Mouse (Mus musculus) intestine, embryonic 16.5 days (tissue): ENCODE data around the gene Mpzl1. TPM values are rescaled to one million over a fixed set of nuclear protein-coding genes. Genes with fewer than 3 reads are reported as not detected.

Source experiments
- ATAC-seq: fragments of 200-750 bp; cut with Nextera tagmentation; 2 replicates; pipeline ENCODE4 v1.8.0; 2017; ENCODE audit warnings: moderate TSS enrichment, moderate library complexity
- H3K27ac ChIP-seq: fragments of 300-500 bp; sonication (generic); 2 replicates; pipeline ENCODE4 v1.5.1; 2014; ENCODE audit warnings: mild to moderate bottlenecking, low read length
- H3K27me3 ChIP-seq: fragments of 300-500 bp; sonication (generic); replicated peaks from 2 replicates; pipeline ENCODE4 v1.6.1; 2014; ENCODE audit warnings: low read length, control low read depth, mixed read lengths; ENCODE audit not compliant: control insufficient read depth, insufficient read depth
- H3K36me3 ChIP-seq: fragments of 300-500 bp; sonication (generic); 2 replicates; pipeline ENCODE4 v1.6.1; 2014; ENCODE audit warnings: low read length, control low read depth; ENCODE audit not compliant: control insufficient read depth, insufficient read depth
- H3K4me1 ChIP-seq: fragments of 300-500 bp; sonication (generic); 2 replicates; pipeline ENCODE4 v1.6.1; 2014; ENCODE audit warnings: low read length, control low read depth, mixed read lengths; ENCODE audit not compliant: control insufficient read depth, insufficient read depth
- H3K4me2 ChIP-seq: fragments of 300-500 bp; sonication (generic); 2 replicates; pipeline ENCODE4 v1.6.1; 2014; ENCODE audit warnings: low read depth, low read length, control low read depth
- H3K4me3 ChIP-seq: fragments of 300-500 bp; sonication (generic); 2 replicates; pipeline ENCODE4 v1.5.1; 2014; ENCODE audit warnings: mild to moderate bottlenecking, low read length
- H3K9ac ChIP-seq: fragments of 300-500 bp; sonication (generic); 2 replicates; pipeline ENCODE4 v1.6.1; 2014; ENCODE audit warnings: low read depth, low read length
- H3K9me3 ChIP-seq: fragments of 300-500 bp; sonication (generic); 2 replicates; pipeline ENCODE4 v1.6.1; 2016; ENCODE audit warnings: low read length, control low read depth; ENCODE audit not compliant: control insufficient read depth
- WGBS: fragments of 180-500 bp; shearing (Covaris S2); extraction: QIAGEN DNeasy Blood & Tissue Kit; methylation state at CpG from one replicate; pipeline ENCODE4 v1.1.7; 2014; 5-methylcytosine and 5-hydroxymethylcytosine counted together
- polyA plus RNA-seq: library from polyadenylated mRNA; unstranded; fragments of >200 nt; fragmentation: Nextera tagmentation; extraction: Ambion mirVana; gene quantifications from 2 replicates; pipeline ENCODE4 v1.2.1, GENCODE M21; 2015

Gene Mpzl1
- polyA plus RNA-seq, 1 experiment from 2014 or later = 110 TPM

GRCm38 (mm10) chr1:165661725-165662124 is 27.4 kb upstream of the Mpzl1 start:
- H3K4me1 ChIP-seq = peaks cover 3% of the 10 kb centered on the region; the same call in 1 of the 2 replicates
- WGBS = 84% methylated on average over 6 of the region's 6 CpGs
- no peak overlapping the region for H3K9ac ChIP-seq
- H3K36me3 ChIP-seq = no peaks in the 10 kb centered on the region; the same call in 1 of the 2 replicates
- H3K9me3 ChIP-seq = no peaks in the 10 kb centered on the region
- H3K4me3 ChIP-seq = no peak overlapping the region
- no peaks in the 10 kb centered on the region for H3K27me3 ChIP-seq
- H3K27ac ChIP-seq = no peak overlapping the region
- ATAC-seq = no peak
- H3K4me2 ChIP-seq = no peak overlapping the region

- Histone ChIP-seq H3K4me1 (peaks cover 3% of the 10 kb centered on the region; the same call in 1 of the 2 replicates), H3K27ac (no peak overlapping the region), H3K27me3 (no peaks in the 10 kb centered on the region), H3K9ac (no peak overlapping the region), H3K9me3 (no peaks in the 10 kb centered on the region), H3K4me3 (no peak overlapping the region), H3K36me3 (no peaks in the 10 kb centered on the region; the same call in 1 of the 2 replicates), H3K4me2 (no peak overlapping the region)
- ATAC-seq = no peak
- WGBS = 61% methylated on average over 3 of the region's 3 CpGs
Measured at GRCm38 (mm10) chr1:165661191-165661590, 26.9 kb upstream of the Mpzl1 start.

DNA sequence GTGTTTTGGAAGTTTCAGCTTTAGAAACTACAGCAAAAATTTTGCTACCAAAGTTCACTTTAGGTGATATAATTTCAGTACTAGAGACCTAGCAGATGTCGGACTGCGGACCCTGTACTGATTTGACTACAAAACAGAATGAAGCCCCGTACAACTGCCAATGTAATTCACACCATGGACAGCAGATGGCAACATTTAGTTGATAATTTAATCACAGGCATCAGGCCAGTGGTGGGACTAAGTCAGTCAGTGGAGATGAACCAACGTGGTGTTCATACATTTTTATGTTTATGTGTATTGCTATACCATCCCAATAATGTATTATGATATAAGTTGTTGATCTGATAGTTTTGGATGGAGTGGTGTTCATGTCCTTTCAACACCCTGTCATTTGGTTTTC is 26.4 kb upstream of the Mpzl1 start:
- no peak overlapping the region for H3K4me2 ChIP-seq
- no peak overlapping the region for H3K27ac ChIP-seq
- 0 out of 2 replicates have a peak, but pooled peaks have one; percentile 27 for ATAC-seq
- WGBS = 22% methylated on average over 4 of the region's 4 CpGs
- H3K36me3 ChIP-seq = no peaks in the 10 kb centered on the region; the same call in 1 of the 2 replicates
- H3K9ac ChIP-seq = no peak overlapping the region
- H3K27me3 ChIP-seq = no peaks in the 10 kb centered on the region
- no peak overlapping the region for H3K4me3 ChIP-seq
- no peaks in the 10 kb centered on the region for H3K9me3 ChIP-seq
- H3K4me1 ChIP-seq = peaks cover 3% of the 10 kb centered on the region; the same call in 1 of the 2 replicates

DNA sequence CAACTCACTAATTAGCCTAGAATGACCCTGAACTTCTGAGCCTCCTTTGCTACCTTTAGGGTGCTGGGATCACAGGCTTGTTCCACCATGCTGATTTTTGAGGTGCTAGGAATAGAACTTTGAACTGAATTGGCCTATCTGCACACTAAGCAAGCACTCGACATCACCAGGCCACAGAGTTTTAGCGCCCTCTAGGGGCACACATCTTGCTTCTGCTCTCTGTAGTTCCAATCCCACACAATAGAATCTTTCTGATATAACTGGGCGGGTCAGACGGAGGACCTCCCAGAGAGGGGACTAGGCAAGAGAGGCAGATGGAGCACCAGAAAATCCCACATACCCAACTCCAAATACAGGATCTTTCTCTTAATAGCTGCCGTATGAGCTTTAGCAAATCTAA is 24.3 kb upstream of the Mpzl1 start:
- H3K27me3 ChIP-seq = no peaks in the 10 kb centered on the region
- no peak overlapping the region for H3K27ac ChIP-seq
- H3K4me2 ChIP-seq = no peak overlapping the region
- ATAC-seq = peak; percentile 47; the same call in 1 of the 2 replicates
- H3K4me3 ChIP-seq = no peak overlapping the region
- H3K9ac ChIP-seq = no peak overlapping the region
- peaks cover 3% of the 10 kb centered on the region; the same call in 1 of the 2 replicates for H3K4me1 ChIP-seq
- no peaks in the 10 kb centered on the region for H3K9me3 ChIP-seq
- H3K36me3 ChIP-seq = no peaks in the 10 kb centered on the region; the same call in 1 of the 2 replicates
- WGBS = 43% methylated on average over 5 of the region's 5 CpGs

DNA sequence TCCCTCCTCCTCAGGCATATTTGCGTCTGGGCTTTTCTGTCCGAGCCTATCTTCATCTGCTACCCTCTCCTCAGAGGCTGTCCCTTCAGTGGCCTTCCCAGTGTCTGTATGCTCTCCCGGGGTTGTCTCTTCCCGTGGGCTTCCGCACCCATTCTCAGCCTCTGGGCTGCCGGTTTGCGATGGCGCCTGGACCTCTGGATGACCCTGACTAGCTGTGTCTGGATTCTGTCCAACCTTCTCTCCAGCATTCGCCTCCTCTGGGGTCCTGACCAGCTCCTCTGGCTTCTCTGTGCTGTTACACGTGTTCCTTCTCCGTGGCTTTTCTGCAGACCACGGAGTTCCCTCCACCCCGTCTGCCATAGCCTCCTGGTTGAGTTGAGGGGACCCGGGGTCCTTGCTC is 21.1 kb upstream of the Mpzl1 start:
- no peak for ATAC-seq
- no peak overlapping the region for H3K4me2 ChIP-seq
- no peaks in the 10 kb centered on the region for H3K9me3 ChIP-seq
- H3K4me1 ChIP-seq = peaks cover 2% of the 10 kb centered on the region; the same call in 1 of the 2 replicates
- no peak overlapping the region for H3K9ac ChIP-seq
- no peak overlapping the region for H3K4me3 ChIP-seq
- no peaks in the 10 kb centered on the region; the same call in 1 of the 2 replicates for H3K36me3 ChIP-seq
- H3K27me3 ChIP-seq = no peaks in the 10 kb centered on the region
- H3K27ac ChIP-seq = no peak overlapping the region
- WGBS = 57% methylated on average over 14 of the region's 14 CpGs

DNA sequence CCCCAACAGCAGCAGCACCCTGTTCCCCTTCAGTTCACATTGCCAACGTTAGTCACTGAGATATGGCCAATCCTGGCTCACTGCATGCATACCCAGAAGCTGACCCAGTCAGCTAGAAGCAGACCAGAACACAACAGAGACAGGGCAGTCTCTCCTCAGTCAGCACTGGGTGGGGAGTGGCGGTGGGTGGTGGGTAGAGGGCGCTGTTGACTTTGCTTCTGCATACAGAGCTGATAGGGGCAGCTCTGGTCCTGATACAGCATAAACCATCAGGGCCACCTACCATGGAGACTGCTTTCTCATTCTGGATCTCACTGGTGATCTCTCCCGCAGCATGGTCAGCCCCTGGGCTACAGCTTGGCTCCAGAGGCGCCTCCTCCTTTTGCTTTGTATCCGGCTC is 20.7 kb upstream of the Mpzl1 start:
- WGBS = 66% methylated on average over 6 of the region's 6 CpGs
- peak; percentile 32; the same call in 1 of the 2 replicates for ATAC-seq
- Histone ChIP-seq H3K27me3 (no peaks in the 10 kb centered on the region), H3K4me1 (peaks cover 2% of the 10 kb centered on the region; the same call in 1 of the 2 replicates), H3K36me3 (no peaks in the 10 kb centered on the region; the same call in 1 of the 2 replicates), H3K27ac (no peak overlapping the region), H3K4me3 (no peak overlapping the region), H3K4me2 (no peak overlapping the region), H3K9me3 (no peaks in the 10 kb centered on the region), H3K9ac (no peak overlapping the region)

- WGBS = 80% methylated on average over 14 of the region's 14 CpGs
- H3K4me1 ChIP-seq = peaks cover 2% of the 10 kb centered on the region; the same call in 1 of the 2 replicates
- no peak overlapping the region for H3K9ac ChIP-seq
- no peaks in the 10 kb centered on the region for H3K9me3 ChIP-seq
- H3K4me3 ChIP-seq = no peak overlapping the region
- no peak overlapping the region for H3K27ac ChIP-seq
- peak; percentile 50; the same call in 1 of the 2 replicates for ATAC-seq
- H3K4me2 ChIP-seq = no peak overlapping the region
- no peaks in the 10 kb centered on the region; the same call in 1 of the 2 replicates for H3K36me3 ChIP-seq
- H3K27me3 ChIP-seq = no peaks in the 10 kb centered on the region
Measured at GRCm38 (mm10) chr1:165653126-165653885, 19.0 kb upstream of the Mpzl1 start.

GRCm38 (mm10) chr1:165652507-165652906 is 18.2 kb upstream of the Mpzl1 start:
- 77% methylated on average over 2 of the region's 2 CpGs for WGBS
- ATAC-seq = no peak

GRCm38 (mm10) chr1:165651158-165651557 is 16.8 kb upstream of the Mpzl1 start:
- no peak overlapping the region for H3K4me2 ChIP-seq
- ATAC-seq = no peak
- H3K4me1 ChIP-seq = peaks cover 2% of the 10 kb centered on the region; the same call in 1 of the 2 replicates
- WGBS = 54% methylated on average over 5 of the region's 5 CpGs
- no peak overlapping the region for H3K4me3 ChIP-seq
- H3K36me3 ChIP-seq = no peaks in the 10 kb centered on the region
- H3K9ac ChIP-seq = no peak overlapping the region
- H3K27me3 ChIP-seq = no peaks in the 10 kb centered on the region
- peak overlapping the region; percentile 6; the same call in 1 of the 2 replicates for H3K27ac ChIP-seq
- H3K9me3 ChIP-seq = no peaks in the 10 kb centered on the region

More at GRCm38 (mm10) chr1:165652507-165652906, 18.2 kb upstream of the Mpzl1 start:
- Histone ChIP-seq H3K36me3 (no peaks in the 10 kb centered on the region), H3K9ac (peak overlapping the region; percentile 23; the same call in 1 of the 2 replicates), H3K4me2 (no peak overlapping the region), H3K9me3 (no peaks in the 10 kb centered on the region), H3K27me3 (no peaks in the 10 kb centered on the region), H3K4me1 (peaks cover 2% of the 10 kb centered on the region; the same call in 1 of the 2 replicates), H3K4me3 (no peak overlapping the region), H3K27ac (no peak overlapping the region)
